Mouse (Mus musculus) spleen, postnatal 4 days (tissue): ENCODE measurements around the gene Zswim4.

Source experiments
- DNase-seq, 2 experiments: peaks; one replicate each; pipeline ENCODE4 v3.0.0; 2022; ENCODE audit warnings: low spot score in 2 of 2

Zswim4 gene

DNA sequence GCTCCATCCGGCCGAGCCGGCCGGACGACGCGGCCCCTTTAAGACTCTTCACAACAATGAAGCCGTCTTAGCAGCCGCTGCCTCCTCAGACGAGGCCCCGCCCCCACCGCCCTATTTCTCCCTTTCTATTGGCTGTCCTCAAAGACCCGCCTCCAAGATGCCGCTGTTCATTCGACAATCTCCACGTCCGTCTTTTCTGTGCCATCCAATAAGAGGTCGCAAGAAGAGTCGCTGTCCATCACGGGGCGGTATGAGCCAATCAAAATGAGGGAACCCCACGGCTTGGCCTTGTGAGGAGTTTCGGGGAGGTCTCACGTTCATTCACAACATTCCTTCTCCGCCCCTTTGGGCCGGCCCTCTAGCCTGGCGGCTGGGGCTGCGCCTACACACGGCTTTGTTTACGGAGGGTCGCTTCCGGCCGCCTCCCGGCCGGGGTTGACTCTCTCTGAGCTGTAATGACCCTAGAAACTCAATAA lies at the start of gene Zswim4:
Zswim4 (minus strand) TSS at position 58 of the 476 bp plus-strand sequence.
- DNase-seq: peak; percentile 96 to 99

DNA sequence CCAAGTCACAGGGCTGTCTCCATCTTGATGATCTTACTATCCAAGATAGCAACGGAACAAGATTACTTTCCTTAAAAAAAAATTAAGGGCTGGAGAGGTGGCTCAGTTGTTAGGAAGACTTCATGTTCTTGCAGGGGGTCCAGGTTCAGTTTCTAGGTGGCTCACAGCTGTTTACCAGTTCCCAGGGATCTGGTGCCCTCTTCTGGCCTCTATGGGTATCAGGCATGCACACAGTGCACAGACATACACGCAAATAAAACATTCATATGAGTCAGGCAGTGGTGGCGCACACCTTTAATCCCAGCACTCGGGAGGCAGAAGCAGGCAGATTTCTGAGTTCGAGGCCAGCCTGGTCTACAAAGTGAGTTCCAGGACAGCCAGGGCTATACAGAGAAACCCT lies 48.8 kb upstream of the Zswim4 start:
- DNase-seq: peak in 1 of 2 experiments; percentile 39

DNA sequence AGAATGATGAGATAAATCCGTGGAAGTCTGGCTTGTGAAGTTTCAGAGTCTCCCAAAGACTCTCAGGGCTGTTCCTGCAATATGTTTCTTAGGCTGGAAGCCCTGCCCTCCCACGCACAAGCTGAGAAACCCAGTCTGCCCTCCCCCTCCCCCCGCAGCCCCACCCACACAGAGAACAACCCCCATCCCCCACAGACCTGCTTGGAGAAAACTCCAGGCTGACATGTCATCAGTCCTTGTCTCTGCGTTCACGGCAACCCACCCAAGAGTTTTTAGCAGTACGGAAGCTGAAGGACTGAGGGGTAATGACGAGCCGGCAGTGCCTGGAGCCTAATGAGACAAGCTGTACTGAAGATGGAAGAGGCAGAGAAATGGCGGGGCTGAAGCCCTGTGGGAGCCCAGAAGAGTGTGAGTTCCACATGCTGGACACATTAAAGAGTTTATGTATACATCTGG lies 47.8 kb upstream of the Zswim4 start:
- DNase-seq: no peak

DNA sequence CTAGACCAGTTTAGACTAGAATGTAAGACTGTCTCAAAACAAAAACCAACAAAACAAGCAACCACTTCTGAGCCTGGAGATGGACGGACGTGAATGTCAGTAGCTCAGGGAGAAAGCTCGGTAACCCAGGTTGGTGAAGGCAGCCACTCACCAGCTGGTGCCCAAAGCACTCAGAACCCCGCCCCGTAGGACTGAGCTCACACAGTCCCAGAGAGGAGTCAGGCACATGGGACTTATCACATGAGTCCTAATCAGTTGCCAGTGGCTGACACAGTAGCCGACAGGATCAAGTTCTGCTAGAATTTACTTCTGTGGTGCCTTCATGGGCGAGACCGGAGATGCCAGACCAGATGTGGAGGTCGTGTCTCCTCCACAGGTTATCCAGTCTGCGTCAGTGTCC lies 43.9 kb upstream of the Zswim4 start:
- no peak for DNase-seq

DNA sequence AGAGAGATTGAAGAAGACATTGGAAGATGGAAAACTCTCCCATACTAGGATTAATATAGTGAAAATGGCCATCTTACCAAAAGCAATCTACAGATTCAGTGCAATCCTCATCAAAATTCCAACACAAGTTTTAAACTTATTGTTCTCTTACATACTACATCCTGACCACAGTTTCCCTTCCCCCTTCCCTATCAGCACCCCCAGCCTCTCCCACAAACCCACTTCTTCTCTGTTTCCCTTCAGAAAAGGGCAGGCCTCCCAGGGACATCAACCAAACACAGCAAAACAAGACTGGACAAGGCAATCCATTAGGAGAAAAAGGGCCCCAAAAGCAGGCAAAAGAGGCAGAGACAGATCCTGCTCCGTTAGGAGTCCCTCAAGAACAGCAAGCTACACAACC lies 39.6 kb upstream of the Zswim4 start:
- no peak for DNase-seq

- DNase-seq: no peak
These were observed 37.1 kb upstream of the Zswim4 start for GRCm38 (mm10) chr8:84273968-84274367.

DNA sequence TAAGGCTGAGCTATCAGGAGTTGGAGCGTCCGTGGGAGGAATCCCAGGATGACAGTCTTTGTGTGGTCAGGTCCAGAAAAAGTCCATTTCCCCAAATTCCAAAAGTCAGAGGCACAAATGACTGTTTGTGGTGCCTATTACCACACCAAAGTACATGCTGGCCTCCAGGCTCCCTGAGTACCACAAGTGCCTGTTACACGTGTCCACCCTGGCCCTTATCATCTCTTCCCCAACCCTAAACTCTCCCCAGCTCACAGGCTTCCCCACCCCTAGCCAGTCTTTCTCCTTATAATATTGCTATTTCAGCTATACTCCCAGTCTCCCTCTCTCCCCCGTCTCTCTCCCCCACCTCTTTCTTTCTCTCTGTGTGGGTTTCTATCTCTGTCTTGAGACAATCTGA lies 35.4 kb upstream of the Zswim4 start:
- DNase-seq: no peak

- DNase-seq: peak; percentile 100
These were observed 33.3 kb upstream of the Zswim4 start, which contains the start of gene Ccdc130 for GRCm38 (mm10) chr8:84269950-84270773. Ccdc130 (minus strand) TSS chr8:84270380.

DNA sequence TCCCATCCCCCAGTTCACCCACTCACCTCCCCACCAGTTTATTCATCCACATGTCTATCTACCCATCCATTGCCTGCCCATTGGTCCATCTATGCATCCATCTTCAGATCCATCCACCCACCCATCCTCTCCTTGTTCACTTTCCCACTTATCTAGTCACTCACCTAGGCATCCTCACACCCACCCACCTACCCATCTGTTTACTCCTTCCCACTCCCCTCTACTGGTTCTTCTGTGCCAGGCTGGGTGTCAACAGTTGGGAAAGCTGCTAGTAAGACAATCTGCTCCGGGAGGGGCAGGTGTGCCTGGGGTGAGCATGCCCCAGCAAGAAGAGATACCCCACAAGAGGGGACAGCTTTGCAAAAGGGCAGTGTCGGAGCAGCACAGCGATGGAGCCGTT lies 24.2 kb upstream of the Zswim4 start:
- no peak for DNase-seq

- DNase-seq: peak; percentile 80 to 89
These were observed 20.2 kb upstream of the Zswim4 start, which contains the start of gene Mri1 for GRCm38 (mm10) chr8:84256822-84257610. Mri1 (minus strand) TSS chr8:84257326.

DNA sequence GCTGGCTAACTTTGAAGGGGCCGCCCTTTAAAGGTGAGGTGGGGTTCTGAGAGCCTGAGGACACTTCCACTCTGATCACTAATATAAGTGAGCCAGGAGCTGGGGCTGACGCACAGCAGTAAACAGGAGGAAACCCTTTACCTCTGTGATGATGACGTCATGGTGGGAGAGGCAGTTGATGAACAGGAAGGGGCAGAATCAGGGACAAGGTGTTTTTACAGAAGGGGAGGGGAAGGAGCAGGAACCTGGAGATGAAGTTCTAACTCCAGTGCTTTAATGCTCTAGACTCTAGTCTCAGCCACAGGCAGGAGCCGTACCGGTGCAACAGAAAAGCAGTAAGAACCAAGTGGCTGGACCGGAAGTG lies 19.6 kb upstream of the Zswim4 start:
- DNase-seq: no peak

DNA sequence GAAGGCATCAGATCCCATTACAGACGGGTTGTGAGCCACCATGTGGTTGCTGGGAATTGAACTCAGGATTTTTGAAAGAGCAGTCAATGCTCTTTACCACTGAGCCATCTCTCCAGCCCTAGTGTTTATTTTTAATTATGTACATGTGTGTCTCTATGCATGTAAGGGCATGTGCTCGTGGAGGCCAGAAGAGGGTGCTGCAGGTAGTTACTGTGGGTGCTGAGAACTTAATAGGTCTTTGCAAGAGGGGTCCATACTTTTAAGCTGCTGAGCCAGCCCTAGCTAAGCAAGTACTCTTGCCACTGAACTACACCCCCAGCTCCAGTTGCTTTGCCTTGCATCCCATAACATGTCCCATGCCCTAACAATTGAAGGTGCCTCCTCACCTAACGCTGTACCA lies 19.0 kb upstream of the Zswim4 start:
- no peak for DNase-seq

DNA sequence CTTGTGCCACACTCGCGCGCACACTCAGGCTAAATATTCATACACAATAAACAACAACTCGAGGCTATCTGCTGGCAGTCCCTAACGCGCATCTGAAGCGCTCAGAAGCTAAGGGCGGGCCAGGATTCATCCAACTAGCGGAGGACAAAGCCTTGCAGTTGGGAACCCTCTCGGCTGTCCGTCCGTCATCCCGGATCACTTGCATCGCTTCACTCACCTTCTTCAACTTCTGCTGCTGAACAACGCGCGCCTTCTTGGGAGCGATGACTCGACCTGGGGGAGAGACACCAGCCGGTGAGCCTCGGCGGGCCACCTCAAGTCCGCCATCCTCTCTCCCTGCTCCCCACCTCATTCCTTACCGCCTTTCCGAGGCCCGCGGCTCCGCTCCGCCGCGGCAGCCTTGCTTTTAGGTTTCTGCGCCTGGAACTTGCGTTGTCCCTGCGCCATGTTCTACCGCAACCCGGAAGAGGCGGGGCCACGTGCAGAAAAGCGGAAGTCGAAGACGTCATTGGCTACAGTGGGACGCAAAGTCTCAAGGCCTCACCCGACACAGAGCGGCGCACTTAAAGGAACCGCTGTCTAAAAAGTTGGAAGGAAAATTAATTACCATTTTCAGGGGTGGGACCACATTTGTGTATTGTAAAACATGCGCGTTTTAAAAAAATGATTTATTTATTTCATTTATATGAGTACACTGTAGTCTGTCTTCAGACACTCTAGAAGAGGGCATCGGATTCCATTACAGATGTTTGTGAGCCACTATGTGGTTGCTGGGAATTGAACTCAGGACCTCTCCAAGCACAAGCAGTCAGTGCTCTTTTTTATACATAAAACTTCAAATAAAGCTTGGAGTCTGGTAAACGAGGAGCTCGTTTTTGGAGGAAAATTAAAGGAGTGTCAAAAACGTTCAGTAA lies 12.7 kb upstream of the Zswim4 start, which contains the start of gene D8Ertd738e:
D8Ertd738e (minus strand) TSS at position 463 of the 914 bp plus-strand sequence.
- peak; percentile 83 to 90 for DNase-seq

DNA sequence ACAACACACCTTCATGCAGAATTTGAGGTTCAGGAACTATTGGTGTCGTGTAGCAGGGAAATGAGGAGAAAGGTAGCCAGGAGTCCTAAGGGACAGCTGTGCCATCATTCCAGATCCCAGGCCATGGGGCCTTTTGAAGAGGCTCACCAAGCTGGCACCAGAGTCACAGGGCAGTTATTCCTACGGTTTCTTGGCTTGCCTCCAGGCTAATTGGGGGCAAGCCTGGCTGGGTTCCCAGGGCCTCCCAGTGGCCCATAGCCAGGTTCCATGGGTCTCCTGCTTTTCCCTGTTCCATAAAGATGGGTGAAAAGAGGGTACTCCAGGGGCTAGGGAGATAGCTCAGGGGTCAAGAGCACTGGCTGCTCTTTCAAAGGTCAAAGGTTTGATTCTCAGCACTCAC lies 5.0 kb upstream of the Zswim4 start:
- DNase-seq: no peak

GRCm38 (mm10) chr8:84241167-84241566 lies 4.3 kb upstream of the Zswim4 start:
- no peak for DNase-seq

DNA sequence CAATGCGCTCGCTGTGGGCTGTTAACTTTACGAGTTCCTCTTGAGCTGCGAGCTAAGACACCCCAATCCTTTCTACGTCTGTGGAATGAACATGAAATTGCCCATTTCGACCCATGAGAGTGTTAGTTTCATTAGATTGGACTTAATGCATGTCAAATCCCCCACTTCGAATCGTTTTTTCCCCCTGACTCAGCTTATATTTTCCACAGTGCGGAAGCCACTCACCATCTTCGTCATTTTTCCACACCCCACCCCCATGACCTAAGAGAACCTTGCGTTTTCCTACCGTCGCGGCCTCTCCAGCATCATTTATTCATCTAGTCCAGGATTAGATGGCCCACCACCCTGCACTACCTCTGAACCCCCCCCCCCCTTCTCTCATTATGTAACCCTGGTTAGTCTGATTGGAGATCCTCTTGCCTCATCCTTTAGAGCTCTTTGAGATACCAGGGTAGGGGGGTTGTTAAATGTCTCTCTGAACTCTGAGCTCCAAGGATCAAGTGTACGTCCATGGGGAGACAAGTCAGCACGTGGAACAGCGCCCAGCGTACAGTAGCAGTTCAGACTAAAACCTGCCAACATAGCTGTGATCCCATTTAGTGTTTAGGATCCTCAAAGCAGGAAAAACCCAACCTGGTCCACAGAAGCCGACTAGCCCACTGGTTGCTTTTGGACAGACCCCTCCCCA lies 831 bp upstream of the Zswim4 start:
- no peak for DNase-seq

DNA sequence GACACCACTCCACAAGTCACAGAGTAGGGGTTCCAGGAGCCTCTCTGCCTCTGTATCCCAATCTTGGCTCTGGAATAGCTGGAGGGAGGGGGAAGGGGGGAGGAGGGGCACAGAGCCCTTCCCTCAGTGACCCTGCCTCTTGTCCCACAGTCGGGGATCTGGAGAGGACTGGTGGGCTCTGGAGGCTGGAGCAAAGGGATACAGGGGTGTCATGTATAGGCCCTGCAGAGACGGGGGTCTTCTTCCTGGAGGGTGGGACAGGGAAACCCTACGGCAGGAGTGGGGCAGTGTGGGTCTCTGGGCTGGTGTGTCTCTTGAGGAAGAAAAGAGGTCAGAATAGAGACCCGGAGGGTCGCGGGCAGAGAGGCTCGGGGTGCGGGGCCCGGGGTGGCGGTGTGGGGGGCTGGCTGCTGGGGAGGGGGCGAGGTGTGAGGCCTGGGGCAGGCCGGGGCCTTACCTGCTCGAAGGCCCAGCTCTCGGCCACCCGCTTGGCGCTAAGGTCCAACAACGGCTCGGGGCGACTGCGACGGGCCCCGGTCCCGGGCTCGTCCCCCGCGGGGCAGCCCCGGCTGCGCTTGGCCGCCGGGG lies 351 bp downstream of the Zswim4 start:
- DNase-seq: no peak

GRCm38 (mm10) chr8:84235746-84236409 lies 977 bp downstream of the Zswim4 start:
- no peak for DNase-seq

DNA sequence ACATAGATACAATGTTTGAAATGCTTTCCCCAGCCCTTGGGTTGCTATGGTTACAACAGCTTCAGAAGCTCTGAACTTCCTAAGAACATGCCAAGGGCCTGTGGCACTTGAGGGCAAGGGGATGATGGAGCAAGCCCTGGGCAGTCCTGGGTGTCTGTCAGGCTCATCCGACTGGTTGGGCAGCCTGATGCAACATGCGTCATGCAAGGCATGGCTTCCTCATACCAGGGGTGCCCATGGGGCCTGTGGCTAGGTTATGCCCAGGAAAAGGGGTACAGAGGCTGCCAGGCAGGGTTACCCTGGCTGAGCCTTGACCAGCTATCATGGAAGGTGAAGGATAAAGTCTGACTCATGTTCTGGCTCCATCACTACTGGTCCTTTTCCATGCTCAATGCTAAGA lies 3.8 kb downstream of the Zswim4 start:
- no peak for DNase-seq

- no peak for DNase-seq
These were observed 6.1 kb downstream of the Zswim4 start for GRCm38 (mm10) chr8:84230735-84231134.
